Mouse (Mus musculus) midbrain, embryonic 12.5 days (tissue): Measurements from ENCODE around the gene Stat5b. TPM values are rescaled to one million over a fixed set of nuclear protein-coding genes. Genes with fewer than 3 reads are reported as not detected.

Experiments
- ATAC-seq: fragments of 200-750 bp; cut with Nextera tagmentation; 2 replicates; pipeline ENCODE4 v1.8.0; 2017; ENCODE audit warnings: low read depth, moderate TSS enrichment, moderate library complexity; ENCODE audit not compliant: low FRiP score
- H3K27ac ChIP-seq: fragments of 300-500 bp; sonication (generic); replicated peaks from 2 replicates; pipeline ENCODE4 v1.5.1; 2016; ENCODE audit warnings: mild to moderate bottlenecking
- H3K27me3 ChIP-seq: fragments of 300-500 bp; sonication (generic); 2 replicates; pipeline ENCODE4 v1.6.1; 2016; ENCODE audit warnings: mild to moderate bottlenecking
- H3K36me3 ChIP-seq: fragments of 300-500 bp; sonication (generic); 2 replicates; pipeline ENCODE4 v1.6.1; 2016
- H3K4me1 ChIP-seq: fragments of 300-500 bp; sonication (generic); 2 replicates; pipeline ENCODE4 v1.6.1; 2016
- H3K4me2 ChIP-seq: fragments of 300-500 bp; sonication (generic); replicated peaks from 2 replicates; pipeline ENCODE4 v1.6.1; 2016; ENCODE audit warnings: mild to moderate bottlenecking, moderate library complexity
- H3K4me3 ChIP-seq: fragments of 300-500 bp; sonication (generic); 2 replicates; pipeline ENCODE4 v1.5.1; 2016; ENCODE audit warnings: mild to moderate bottlenecking
- H3K9ac ChIP-seq: fragments of 300-500 bp; sonication (generic); replicated peaks from 2 replicates; pipeline ENCODE4 v1.6.1; 2016; ENCODE audit warnings: mild to moderate bottlenecking, moderate library complexity
- H3K9me3 ChIP-seq: fragments of 300-500 bp; sonication (generic); 2 replicates; pipeline ENCODE4 v1.6.1; 2016; ENCODE audit warnings: mild to moderate bottlenecking
- WGBS: fragments of 180-500 bp; shearing (Covaris S2); methylation state at CpG from one replicate; pipeline ENCODE4 v1.1.7; 2016; 5-methylcytosine and 5-hydroxymethylcytosine counted together
- polyA plus RNA-seq: library from polyadenylated mRNA; unstranded; fragments of >200 nt; fragmentation: Nextera tagmentation; extraction: Ambion mirVana; gene quantifications from 2 replicates; pipeline ENCODE4 v1.2.1, GENCODE M21; 2016

Stat5b gene
- polyA plus RNA-seq, 1 experiment from 2014 or later = 19.4 TPM

GRCm38 (mm10) chr11:100848789-100849379, 1.6 kb downstream of the Stat5b start:
- H3K4me1 ChIP-seq = peaks cover 19% of the 10 kb centered on the region
- WGBS = 67% methylated on average over 6 of the region's 6 CpGs
- no peaks in the 10 kb centered on the region for H3K36me3 ChIP-seq
- H3K9ac ChIP-seq = no peak overlapping the region
- ATAC-seq = no peak
- H3K27me3 ChIP-seq = peaks cover 22% of the 10 kb centered on the region
- H3K4me3 ChIP-seq = peak overlapping the region; percentile 93; the same call in 1 of the 2 replicates
- no peaks in the 10 kb centered on the region for H3K9me3 ChIP-seq
- no peak overlapping the region for H3K27ac ChIP-seq
- peak overlapping the region; percentile 88 for H3K4me2 ChIP-seq

- peaks cover 19% of the 10 kb centered on the region for H3K4me1 ChIP-seq
- 73% methylated on average over 4 of the region's 4 CpGs for WGBS
- H3K4me3 ChIP-seq = no peak overlapping the region
- H3K9ac ChIP-seq = no peak overlapping the region
- no peaks in the 10 kb centered on the region for H3K36me3 ChIP-seq
- H3K9me3 ChIP-seq = no peaks in the 10 kb centered on the region
- H3K27ac ChIP-seq = no peak overlapping the region
- ATAC-seq = no peak
- H3K27me3 ChIP-seq = peaks cover 14% of the 10 kb centered on the region
- no peak overlapping the region for H3K4me2 ChIP-seq
Observed at GRCm38 (mm10) chr11:100848080-100848479, 2.4 kb downstream of the Stat5b start.

- H3K27me3 ChIP-seq = peaks cover 10% of the 10 kb centered on the region
- H3K4me2 ChIP-seq = no peak overlapping the region
- H3K4me1 ChIP-seq = peaks cover 19% of the 10 kb centered on the region
- no peak for ATAC-seq
- no peak overlapping the region for H3K27ac ChIP-seq
- H3K9ac ChIP-seq = no peak overlapping the region
- H3K9me3 ChIP-seq = no peaks in the 10 kb centered on the region
- H3K36me3 ChIP-seq = no peaks in the 10 kb centered on the region
- WGBS = 89% methylated on average over 4 of the region's 4 CpGs
- H3K4me3 ChIP-seq = no peak overlapping the region
Observed at GRCm38 (mm10) chr11:100847572-100847971, 3.0 kb downstream of the Stat5b start.

- peaks cover 11% of the 10 kb centered on the region for H3K4me1 ChIP-seq
- peaks cover 5% of the 10 kb centered on the region; the same call in 1 of the 2 replicates for H3K27me3 ChIP-seq
- no peak overlapping the region for H3K4me2 ChIP-seq
- no peaks in the 10 kb centered on the region for H3K36me3 ChIP-seq
- 87% methylated on average over 6 of the region's 6 CpGs for WGBS
- H3K27ac ChIP-seq = no peak overlapping the region
- no peak overlapping the region for H3K9ac ChIP-seq
- no peaks in the 10 kb centered on the region for H3K9me3 ChIP-seq
- no peak for ATAC-seq
- H3K4me3 ChIP-seq = no peak overlapping the region
Observed at GRCm38 (mm10) chr11:100845793-100846192, 4.7 kb downstream of the Stat5b start.

- H3K27ac ChIP-seq = no peak overlapping the region
- H3K4me1 ChIP-seq = peaks cover 3% of the 10 kb centered on the region
- no peaks in the 10 kb centered on the region for H3K36me3 ChIP-seq
- H3K4me3 ChIP-seq = no peak overlapping the region
- H3K4me2 ChIP-seq = no peak overlapping the region
- 93% methylated on average over 4 of the region's 4 CpGs for WGBS
- no peak for ATAC-seq
- H3K9me3 ChIP-seq = no peaks in the 10 kb centered on the region
- no peak overlapping the region for H3K9ac ChIP-seq
- peaks cover 2% of the 10 kb centered on the region; the same call in 1 of the 2 replicates for H3K27me3 ChIP-seq
Observed at GRCm38 (mm10) chr11:100844121-100844520, 6.4 kb downstream of the Stat5b start.

GRCm38 (mm10) chr11:100843070-100843669, 7.4 kb downstream of the Stat5b start:
- Histone ChIP-seq H3K9me3 (no peaks in the 10 kb centered on the region), H3K4me1 (no peaks in the 10 kb centered on the region), H3K36me3 (no peaks in the 10 kb centered on the region), H3K4me3 (no peak overlapping the region), H3K27me3 (no peaks in the 10 kb centered on the region), H3K27ac (no peak overlapping the region), H3K9ac (no peak overlapping the region), H3K4me2 (no peak overlapping the region)
- 97% methylated on average over 8 of the region's 8 CpGs for WGBS
- ATAC-seq = no peak

GRCm38 (mm10) chr11:100842025-100842424, 8.5 kb downstream of the Stat5b start:
- Histone ChIP-seq H3K27ac (no peak overlapping the region), H3K4me3 (no peak overlapping the region), H3K4me1 (no peaks in the 10 kb centered on the region), H3K9me3 (peaks cover 4% of the 10 kb centered on the region; the same call in 1 of the 2 replicates), H3K4me2 (no peak overlapping the region), H3K36me3 (no peaks in the 10 kb centered on the region), H3K27me3 (no peaks in the 10 kb centered on the region), H3K9ac (no peak overlapping the region)
- ATAC-seq = no peak
- WGBS = 89% methylated on average over 7 of the region's 7 CpGs

- WGBS = 79% methylated on average over 12 of the region's 12 CpGs
- H3K27ac ChIP-seq = no peak overlapping the region
- ATAC-seq = no peak
Observed at GRCm38 (mm10) chr11:100840866-100841265, 9.7 kb downstream of the Stat5b start.

GRCm38 (mm10) chr11:100839523-100839922, 11.0 kb downstream of the Stat5b start:
- Histone ChIP-seq H3K4me3 (no peak overlapping the region), H3K27me3 (no peaks in the 10 kb centered on the region), H3K4me1 (no peaks in the 10 kb centered on the region), H3K4me2 (no peak overlapping the region), H3K9me3 (peaks cover 4% of the 10 kb centered on the region; the same call in 1 of the 2 replicates), H3K36me3 (no peaks in the 10 kb centered on the region), H3K9ac (no peak overlapping the region), H3K27ac (no peak overlapping the region)
- no peak for ATAC-seq
- 80% methylated on average over 8 of the region's 8 CpGs for WGBS

More at GRCm38 (mm10) chr11:100840866-100841265, 9.7 kb downstream of the Stat5b start:
- no peak overlapping the region for H3K9ac ChIP-seq
- H3K4me3 ChIP-seq = no peak overlapping the region
- H3K36me3 ChIP-seq = no peaks in the 10 kb centered on the region
- H3K4me2 ChIP-seq = no peak overlapping the region
- H3K4me1 ChIP-seq = no peaks in the 10 kb centered on the region
- H3K27me3 ChIP-seq = no peaks in the 10 kb centered on the region
- peaks cover 4% of the 10 kb centered on the region; the same call in 1 of the 2 replicates for H3K9me3 ChIP-seq

- Histone ChIP-seq H3K9me3 (peaks cover 4% of the 10 kb centered on the region; the same call in 1 of the 2 replicates), H3K27me3 (no peaks in the 10 kb centered on the region), H3K4me2 (no peak overlapping the region), H3K27ac (no peak overlapping the region), H3K4me1 (no peaks in the 10 kb centered on the region), H3K36me3 (no peaks in the 10 kb centered on the region), H3K9ac (no peak overlapping the region), H3K4me3 (no peak overlapping the region)
- no peak for ATAC-seq
- 94% methylated on average over 9 of the region's 9 CpGs for WGBS
Observed at GRCm38 (mm10) chr11:100838894-100839293, 11.6 kb downstream of the Stat5b start.

GRCm38 (mm10) chr11:100836923-100837702, 13.4 kb downstream of the Stat5b start:
- Histone ChIP-seq H3K27ac (no peak overlapping the region), H3K36me3 (no peaks in the 10 kb centered on the region), H3K9ac (no peak overlapping the region), H3K4me1 (no peaks in the 10 kb centered on the region), H3K4me2 (no peak overlapping the region), H3K4me3 (no peak overlapping the region), H3K27me3 (no peaks in the 10 kb centered on the region), H3K9me3 (peaks cover 4% of the 10 kb centered on the region; the same call in 1 of the 2 replicates)
- WGBS = 83% methylated on average over 9 of the region's 9 CpGs
- no peak for ATAC-seq

- Histone ChIP-seq H3K27me3 (no peaks in the 10 kb centered on the region), H3K9me3 (peaks cover 4% of the 10 kb centered on the region; the same call in 1 of the 2 replicates), H3K9ac (no peak overlapping the region), H3K4me3 (no peak overlapping the region), H3K4me2 (no peak overlapping the region), H3K4me1 (peaks cover 11% of the 10 kb centered on the region; the same call in 1 of the 2 replicates), H3K27ac (no peak overlapping the region), H3K36me3 (no peaks in the 10 kb centered on the region)
- no peak for ATAC-seq
- 78% methylated on average over 7 of the region's 7 CpGs for WGBS
Observed at GRCm38 (mm10) chr11:100833466-100833865, 17.1 kb downstream of the Stat5b start.
